Mouse (Mus musculus): ENCODE measurements around the gene Cdh23. TPM values are rescaled to one million over a fixed set of nuclear protein-coding genes. Genes with fewer than 3 reads are reported as not detected.

Gene Cdh23
- polyA plus RNA-seq, 1 experiment = not detected

GRCm38 (mm10) chr10:60358776-60359175 lies 337.5 kb downstream of the Cdh23 start:
- H3K4me3 ChIP-seq (ENCODE audit: insufficient read depth, low read depth, low read length) = no peak overlapping the region
- H3K4me1 ChIP-seq (ENCODE audit: control insufficient read depth, insufficient read depth, low read length) = peaks cover 4% of the 10 kb centered on the region; the same call in 1 of the 2 replicates
- H3K27ac ChIP-seq (ENCODE audit: insufficient read depth, low read depth, low read length) = no peak overlapping the region
- 76% methylated on average over 4 of the region's 4 CpGs for WGBS
- no peak for TF ChIP-seq CTCF (IDR thresholded peaks at IDR 0.05; ENCODE audit: insufficient read depth, low read depth, low read length)
- no peak for TF ChIP-seq POLR2A (IDR thresholded peaks at IDR 0.05; ENCODE audit: insufficient read depth, low read depth, low read length)

GRCm38 (mm10) chr10:60357901-60358300 lies 338.4 kb downstream of the Cdh23 start:
- WGBS = 97% methylated on average over 14 of the region's 14 CpGs
- Histone ChIP-seq H3K27ac (ENCODE audit: insufficient read depth, low read depth, low read length) (no peak overlapping the region), H3K4me1 (ENCODE audit: control insufficient read depth, insufficient read depth, low read length) (peaks cover 4% of the 10 kb centered on the region; the same call in 1 of the 2 replicates), H3K4me3 (ENCODE audit: insufficient read depth, low read depth, low read length) (no peak overlapping the region)
- TF ChIP-seq CTCF (IDR thresholded peaks at IDR 0.05; ENCODE audit: insufficient read depth, low read depth, low read length) (no peak), POLR2A (IDR thresholded peaks at IDR 0.05; ENCODE audit: insufficient read depth, low read depth, low read length) (no peak)

- Histone ChIP-seq H3K27ac (ENCODE audit: insufficient read depth, low read depth, low read length) (no peak overlapping the region), H3K4me3 (ENCODE audit: insufficient read depth, low read depth, low read length) (no peak overlapping the region), H3K4me1 (ENCODE audit: control insufficient read depth, insufficient read depth, low read length) (peaks cover 4% of the 10 kb centered on the region; the same call in 1 of the 2 replicates)
- TF ChIP-seq CTCF (IDR thresholded peaks at IDR 0.05; ENCODE audit: insufficient read depth, low read depth, low read length) = no peak
- TF ChIP-seq POLR2A (IDR thresholded peaks at IDR 0.05; ENCODE audit: insufficient read depth, low read depth, low read length) = no peak
- 77% methylated on average over 4 of the region's 4 CpGs for WGBS
Observed at GRCm38 (mm10) chr10:60357441-60357840, 338.8 kb downstream of the Cdh23 start.

DNA sequence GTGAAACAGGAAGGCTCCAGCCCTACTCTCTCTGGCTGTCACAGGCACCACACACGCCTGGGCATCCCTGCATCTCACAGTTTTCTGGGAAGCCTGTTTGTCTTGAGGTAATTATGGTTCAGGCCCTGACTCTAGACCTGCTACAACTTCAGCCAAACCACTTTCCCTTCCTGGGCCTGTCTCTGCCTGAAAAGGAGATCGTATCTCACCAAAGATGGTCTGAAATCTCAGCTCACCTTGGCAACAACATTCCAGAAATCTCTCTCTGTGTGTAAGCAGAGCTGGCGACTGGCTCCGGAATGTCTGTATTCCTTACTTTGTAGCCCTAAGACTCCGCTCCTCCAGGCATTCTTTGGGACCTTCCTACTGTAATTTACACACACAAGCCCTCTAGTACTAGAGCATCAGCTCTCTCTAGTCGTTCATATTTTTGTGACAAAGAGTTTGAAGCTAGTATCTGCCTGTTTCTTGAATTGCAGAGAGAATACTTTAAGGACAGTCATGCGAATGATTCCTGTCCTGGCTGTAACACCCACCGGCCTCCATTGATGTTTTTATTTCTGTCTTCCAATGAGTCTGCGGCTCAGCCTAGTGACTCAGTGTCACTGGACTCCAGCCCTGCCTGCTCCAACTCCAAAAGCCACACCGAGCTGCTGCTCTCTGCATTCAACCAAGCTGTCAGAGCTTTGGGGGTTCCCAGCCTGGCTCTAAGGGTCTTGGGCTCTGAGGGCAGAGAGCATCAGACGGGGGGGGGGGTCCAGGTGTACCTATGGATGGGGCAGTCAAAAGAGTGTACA lies 341.2 kb downstream of the Cdh23 start:
- TF ChIP-seq POLR2A (IDR thresholded peaks at IDR 0.05; ENCODE audit: insufficient read depth, low read depth, low read length) = no peak
- no peak for TF ChIP-seq CTCF (IDR thresholded peaks at IDR 0.05; ENCODE audit: insufficient read depth, low read depth, low read length)
- Histone ChIP-seq H3K27ac (ENCODE audit: insufficient read depth, low read depth, low read length) (no peak overlapping the region), H3K4me1 (ENCODE audit: control insufficient read depth, insufficient read depth, low read length) (peaks cover 10% of the 10 kb centered on the region), H3K4me3 (ENCODE audit: insufficient read depth, low read depth, low read length) (no peak overlapping the region)
- WGBS = 72% methylated on average over 11 of the region's 11 CpGs

GRCm38 (mm10) chr10:60354003-60354325 lies 342.3 kb downstream of the Cdh23 start:
- no peak overlapping the region for H3K4me3 ChIP-seq (ENCODE audit: insufficient read depth, low read depth, low read length)
- WGBS = 94% methylated on average over 4 of the region's 4 CpGs
- peaks cover 10% of the 10 kb centered on the region for H3K4me1 ChIP-seq (ENCODE audit: control insufficient read depth, insufficient read depth, low read length)
- H3K27ac ChIP-seq (ENCODE audit: insufficient read depth, low read depth, low read length) = no peak overlapping the region
- no peak for TF ChIP-seq CTCF (IDR thresholded peaks at IDR 0.05; ENCODE audit: insufficient read depth, low read depth, low read length)
- TF ChIP-seq POLR2A (IDR thresholded peaks at IDR 0.05; ENCODE audit: insufficient read depth, low read depth, low read length) = no peak

DNA sequence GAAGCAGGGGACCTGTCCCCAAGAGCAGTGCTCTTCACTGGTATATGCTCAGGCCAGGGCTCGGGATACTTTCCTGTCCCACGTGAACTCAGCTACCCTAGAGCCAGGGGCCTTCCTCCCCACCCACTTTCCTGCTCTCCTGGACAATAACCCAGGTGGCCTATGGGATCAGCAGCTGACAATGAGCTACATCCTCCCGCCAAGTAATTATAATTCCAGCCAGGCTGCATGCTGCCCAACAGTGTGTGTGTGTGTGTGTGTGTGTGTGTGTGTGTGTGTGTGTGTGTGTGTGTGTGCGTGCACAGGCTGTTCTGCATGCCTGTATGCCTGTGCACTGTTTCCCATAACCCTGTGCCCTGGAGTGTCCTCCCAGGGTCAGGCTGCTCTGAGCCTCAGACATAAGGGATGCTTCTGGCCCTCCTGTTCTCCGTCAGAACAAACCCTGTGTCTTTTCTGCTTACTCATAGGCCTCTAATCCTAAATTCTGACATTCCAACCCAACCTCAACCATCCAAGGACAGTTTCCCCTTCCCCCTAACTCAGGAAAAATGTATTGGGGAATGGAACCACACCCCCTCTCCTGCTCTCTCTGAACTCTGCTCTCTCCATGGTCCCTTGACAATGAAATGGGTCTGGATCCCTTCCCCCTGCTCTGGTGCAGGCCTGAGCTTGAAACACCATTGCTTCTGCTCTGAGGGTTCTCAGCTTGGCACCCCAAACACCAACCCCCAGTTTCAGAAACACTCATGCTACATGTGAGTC lies 342.9 kb downstream of the Cdh23 start:
- TF ChIP-seq CTCF (IDR thresholded peaks at IDR 0.05; ENCODE audit: insufficient read depth, low read depth, low read length) = no peak
- TF ChIP-seq POLR2A (IDR thresholded peaks at IDR 0.05; ENCODE audit: insufficient read depth, low read depth, low read length) = no peak
- Histone ChIP-seq H3K4me3 (ENCODE audit: insufficient read depth, low read depth, low read length) (no peak overlapping the region), H3K4me1 (ENCODE audit: control insufficient read depth, insufficient read depth, low read length) (peaks cover 10% of the 10 kb centered on the region), H3K27ac (ENCODE audit: insufficient read depth, low read depth, low read length) (no peak overlapping the region)
- WGBS = 79% methylated on average over 5 of the region's 5 CpGs

DNA sequence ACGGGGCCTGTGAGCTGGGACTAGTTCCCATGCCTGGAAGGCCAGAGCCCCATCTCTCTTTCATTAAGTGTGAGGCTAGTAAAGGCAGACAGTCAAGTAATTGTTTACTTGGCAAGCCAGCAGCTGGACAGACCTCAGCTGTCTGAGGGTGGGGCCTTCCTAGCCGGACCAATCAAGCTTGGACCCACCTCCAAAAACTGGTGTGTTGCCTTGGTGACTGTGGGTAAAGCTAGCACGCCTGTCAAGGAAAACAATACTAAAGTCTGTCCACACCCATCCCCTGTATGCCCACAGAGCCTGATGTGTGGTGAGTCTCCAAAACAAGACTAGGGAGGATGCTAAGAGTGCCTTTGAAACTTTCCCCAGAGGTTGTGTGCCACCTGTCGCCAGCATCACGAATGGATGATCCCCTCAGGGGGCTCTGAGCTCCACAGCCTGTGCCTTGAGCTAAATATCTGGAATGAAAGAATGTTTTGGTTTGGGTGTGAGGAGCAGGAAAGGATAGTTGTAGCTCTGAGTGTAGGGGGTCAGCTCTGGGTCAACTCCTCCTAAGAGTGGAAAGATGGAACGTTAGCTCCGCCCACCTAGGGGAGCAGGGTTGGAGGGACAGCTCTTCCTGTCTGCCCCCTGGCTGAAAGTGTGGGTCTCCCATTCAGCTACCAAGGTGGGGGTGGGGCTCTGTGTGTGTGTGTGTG lies 344.4 kb downstream of the Cdh23 start:
- TF ChIP-seq CTCF (IDR thresholded peaks at IDR 0.05; ENCODE audit: insufficient read depth, low read depth, low read length) (no peak), POLR2A (IDR thresholded peaks at IDR 0.05; ENCODE audit: insufficient read depth, low read depth, low read length) (no peak)
- peaks cover 8% of the 10 kb centered on the region for H3K4me1 ChIP-seq (ENCODE audit: control insufficient read depth, insufficient read depth, low read length)
- H3K27ac ChIP-seq (ENCODE audit: insufficient read depth, low read depth, low read length) = no peak overlapping the region; the same call in 1 of the 2 replicates
- 53% methylated on average over 7 of the region's 7 CpGs for WGBS
- H3K4me3 ChIP-seq (ENCODE audit: insufficient read depth, low read depth, low read length) = no peak overlapping the region

GRCm38 (mm10) chr10:60351248-60351647 lies 345.0 kb downstream of the Cdh23 start:
- WGBS = 49% methylated on average over 3 of the region's 3 CpGs
- no peak overlapping the region; the same call in 1 of the 2 replicates for H3K27ac ChIP-seq (ENCODE audit: insufficient read depth, low read depth, low read length)
- H3K4me3 ChIP-seq (ENCODE audit: insufficient read depth, low read depth, low read length) = no peak overlapping the region
- peaks cover 12% of the 10 kb centered on the region for H3K4me1 ChIP-seq (ENCODE audit: control insufficient read depth, insufficient read depth, low read length)
- TF ChIP-seq POLR2A (IDR thresholded peaks at IDR 0.05; ENCODE audit: insufficient read depth, low read depth, low read length) = no peak

GRCm38 (mm10) chr10:60350805-60351167 lies 345.5 kb downstream of the Cdh23 start:
- no peak overlapping the region for H3K4me3 ChIP-seq (ENCODE audit: insufficient read depth, low read depth, low read length)
- H3K4me1 ChIP-seq (ENCODE audit: control insufficient read depth, insufficient read depth, low read length) = peaks cover 12% of the 10 kb centered on the region
- 56% methylated on average over 3 of the region's 3 CpGs for WGBS
- H3K27ac ChIP-seq (ENCODE audit: insufficient read depth, low read depth, low read length) = no peak overlapping the region
- TF ChIP-seq POLR2A (IDR thresholded peaks at IDR 0.05; ENCODE audit: insufficient read depth, low read depth, low read length) (no peak), CTCF (IDR thresholded peaks at IDR 0.05; ENCODE audit: insufficient read depth, low read depth, low read length) (no peak)
